Mouse (Mus musculus): Measurements from ENCODE around the gene Adcyap1. TPM values are rescaled to one million over a fixed set of nuclear protein-coding genes. Genes with fewer than 3 reads are reported as not detected.
A peak's percentile ranks its signal among the peaks of the same experiment; 100 is the strongest.

The Adcyap1 gene
- 1.4 and 1.5 TPM in 2 replicates for polyA plus RNA-seq (2015; fragmentation: Nextera tagmentation; extraction: Ambion mirVana)

DNA sequence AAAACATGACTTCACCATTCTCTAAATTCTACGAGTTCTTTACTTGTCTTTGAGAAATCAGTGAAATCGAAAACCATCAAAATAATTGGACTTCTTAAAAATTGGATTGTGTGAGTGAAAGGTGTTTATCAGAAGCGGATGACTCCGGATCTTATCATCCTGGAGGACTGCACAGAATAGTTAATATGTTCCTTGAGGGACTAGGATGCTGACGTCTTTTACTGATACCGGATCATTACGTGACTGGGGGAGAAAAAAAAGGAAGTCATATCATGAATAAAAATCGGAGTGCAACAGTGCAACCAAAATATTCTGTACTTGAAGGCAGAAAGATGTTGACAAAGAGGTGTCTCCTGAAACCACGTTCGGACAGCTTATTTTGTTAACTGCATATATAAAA is at the start of gene Adcyap1:
Gene Adcyap1, plus strand, starts transcription at position 301 of the 400 bp plus-strand sequence.
- Histone ChIP-seq H3K9me3 (no peaks in the 10 kb centered on the region), H3K9ac (no peak within 1 kb of the TSS), H3K4me1 (peaks cover 28% of the 10 kb centered on the region), H3K4me2 (no peak within 1 kb of the TSS), H3K27ac (no peak within 1 kb of the TSS), H3K36me3 (no peaks in the 10 kb centered on the region), H3K27me3 (peaks cover 68% of the 10 kb centered on the region), H3K4me3 (no peak within 1 kb of the TSS)
- WGBS: 27% methylated on average over 10 of the region's 10 CpGs
- no peak for ATAC-seq (ENCODE audit: insufficient number of reproducible peaks, low FRiP score, low TSS enrichment, low read depth)

DNA sequence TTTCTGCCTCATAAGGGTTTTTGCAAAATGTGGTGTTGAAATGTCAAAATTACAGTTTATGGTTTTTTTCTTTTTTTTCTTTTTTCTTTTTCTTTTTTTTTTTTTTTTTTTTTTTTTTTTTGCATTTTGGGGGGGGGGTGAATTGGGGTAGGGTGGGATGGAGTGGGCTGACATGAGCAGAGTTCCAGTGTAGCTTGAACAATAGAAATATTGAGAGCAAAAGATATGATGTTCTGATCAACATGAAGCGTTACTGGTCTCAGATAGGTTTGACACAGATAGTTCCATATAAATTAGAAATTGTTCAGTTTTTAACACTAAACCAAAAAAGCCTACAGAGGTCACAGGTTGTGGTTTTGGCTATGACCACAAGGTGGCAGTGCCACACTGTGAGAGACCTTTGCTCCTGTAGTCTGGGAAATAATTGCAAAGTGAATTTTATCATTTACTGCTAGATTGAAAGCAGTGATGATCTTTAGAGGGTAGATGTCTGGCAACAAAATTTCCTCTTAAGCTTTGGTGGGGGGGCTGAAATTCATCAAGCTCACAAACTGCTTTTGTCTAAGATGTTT is 40.5 kb upstream of the Adcyap1 start:
- H3K36me3 ChIP-seq: no peaks in the 10 kb centered on the region
- H3K9ac ChIP-seq: no peak overlapping the region
- WGBS: 17% methylated on average over 1 of the region's 1 CpGs
- H3K9me3 ChIP-seq: no peaks in the 10 kb centered on the region
- ATAC-seq (ENCODE audit: insufficient number of reproducible peaks, low FRiP score, low TSS enrichment, low read depth): no peak
- H3K4me2 ChIP-seq: no peak overlapping the region
- H3K27me3 ChIP-seq: no peaks in the 10 kb centered on the region
- H3K4me3 ChIP-seq: no peak overlapping the region
- H3K27ac ChIP-seq: no peak overlapping the region
- H3K4me1 ChIP-seq: no peaks in the 10 kb centered on the region

DNA sequence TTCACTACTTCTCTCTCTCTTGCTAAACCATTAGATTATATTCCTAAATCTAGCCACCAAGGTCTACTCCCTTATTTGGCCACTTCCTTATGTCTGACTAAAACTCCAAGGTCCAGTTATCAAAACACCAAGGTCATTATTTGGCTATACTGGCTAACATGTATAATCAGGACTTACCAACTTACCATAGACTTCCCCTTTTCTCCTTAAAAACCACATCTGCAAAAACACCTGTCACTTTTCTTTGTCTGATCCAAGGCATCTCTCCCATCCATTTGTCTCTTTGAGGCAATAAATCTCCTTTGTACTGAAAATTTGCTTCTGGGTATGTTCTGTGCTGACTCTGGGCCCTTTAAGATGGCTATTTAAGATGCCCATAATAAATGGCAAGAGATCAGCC is 29.2 kb upstream of the Adcyap1 start:
- H3K27me3 ChIP-seq: no peaks in the 10 kb centered on the region
- no peaks in the 10 kb centered on the region for H3K9me3 ChIP-seq
- no peak overlapping the region for H3K4me3 ChIP-seq
- ATAC-seq (ENCODE audit: insufficient number of reproducible peaks, low FRiP score, low TSS enrichment, low read depth): no peak
- H3K36me3 ChIP-seq: no peaks in the 10 kb centered on the region
- no peak overlapping the region for H3K27ac ChIP-seq
- no peaks in the 10 kb centered on the region for H3K4me1 ChIP-seq
- H3K9ac ChIP-seq: no peak overlapping the region
- H3K4me2 ChIP-seq: no peak overlapping the region

DNA sequence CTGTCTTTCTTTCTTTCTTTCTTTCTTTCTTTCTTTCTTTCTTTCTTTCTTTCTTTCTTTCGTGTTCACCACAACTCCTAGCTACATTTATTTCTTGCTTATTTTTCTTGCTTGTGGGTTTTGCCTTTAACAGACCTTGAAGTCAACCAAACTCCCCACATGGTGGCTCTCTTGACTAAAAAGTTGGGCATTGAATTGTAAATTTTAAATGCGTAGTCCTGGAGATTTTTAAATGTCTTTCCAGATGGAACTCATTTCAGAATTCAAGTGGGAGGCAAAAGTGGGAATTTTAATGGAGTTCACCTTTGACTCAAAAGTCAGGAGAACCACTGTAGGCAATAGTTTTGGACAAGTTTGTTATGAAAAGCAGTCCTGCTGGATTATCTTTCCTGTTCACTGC is 2.0 kb upstream of the Adcyap1 start:
- no peak overlapping the region for H3K9ac ChIP-seq
- peaks cover 14% of the 10 kb centered on the region for H3K4me1 ChIP-seq
- H3K27ac ChIP-seq: no peak overlapping the region
- no peaks in the 10 kb centered on the region for H3K9me3 ChIP-seq
- WGBS: 32% methylated on average over 2 of the region's 2 CpGs
- no peaks in the 10 kb centered on the region for H3K36me3 ChIP-seq
- H3K27me3 ChIP-seq: peaks cover 49% of the 10 kb centered on the region
- ATAC-seq (ENCODE audit: insufficient number of reproducible peaks, low FRiP score, low TSS enrichment, low read depth): no peak
- no peak overlapping the region for H3K4me2 ChIP-seq
- no peak overlapping the region for H3K4me3 ChIP-seq

DNA sequence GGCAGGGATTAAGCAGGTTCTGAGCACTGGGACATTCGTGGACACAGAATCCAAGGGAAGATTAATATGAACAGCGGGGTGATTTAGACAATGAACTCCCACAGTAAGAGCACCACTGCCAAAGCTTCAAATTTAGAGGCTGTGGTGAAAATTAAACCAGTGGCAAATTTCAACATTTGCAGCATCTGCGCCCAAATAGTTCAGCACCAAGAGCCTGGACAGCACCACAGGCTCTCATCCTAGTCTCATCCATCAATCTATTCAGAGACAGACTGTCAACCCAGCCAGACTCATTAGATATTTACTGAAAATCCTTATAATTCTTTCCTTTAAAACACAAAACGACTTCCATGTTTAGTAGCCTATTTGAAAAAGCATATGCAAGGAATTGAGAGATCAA is 604 bp upstream of the Adcyap1 start:
- no peaks in the 10 kb centered on the region for H3K9me3 ChIP-seq
- no peak overlapping the region for H3K4me3 ChIP-seq
- no peak overlapping the region for H3K4me2 ChIP-seq
- H3K27ac ChIP-seq: no peak overlapping the region
- no peak for ATAC-seq (ENCODE audit: insufficient number of reproducible peaks, low FRiP score, low TSS enrichment, low read depth)
- H3K4me1 ChIP-seq: peaks cover 26% of the 10 kb centered on the region
- peaks cover 63% of the 10 kb centered on the region for H3K27me3 ChIP-seq
- WGBS: 12% methylated on average over 4 of the region's 4 CpGs
- H3K9ac ChIP-seq: no peak overlapping the region
- no peaks in the 10 kb centered on the region for H3K36me3 ChIP-seq

DNA sequence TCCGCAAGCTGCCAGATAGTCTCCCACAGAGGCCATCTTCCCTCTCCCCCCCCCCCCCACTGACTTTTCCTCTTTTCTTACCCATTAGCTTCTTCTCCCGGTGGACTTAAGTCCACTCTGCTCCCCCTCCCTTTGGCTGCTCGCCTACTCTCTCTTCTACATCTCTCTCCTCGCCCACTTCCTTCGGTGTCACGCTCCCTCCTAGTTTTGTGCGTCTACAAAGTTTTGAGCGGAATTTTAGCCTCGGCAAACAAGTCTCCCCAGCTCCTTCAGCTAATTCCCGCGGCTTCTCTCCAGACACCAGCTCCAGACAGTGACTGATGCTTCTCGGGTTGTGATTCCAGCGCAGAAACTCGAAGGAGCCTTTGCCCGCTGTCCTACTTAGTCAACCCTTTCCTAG is 401 bp downstream of the Adcyap1 start:
- H3K27ac ChIP-seq: no peak overlapping the region
- no peaks in the 10 kb centered on the region for H3K36me3 ChIP-seq
- 1% methylated on average over 15 of the region's 15 CpGs for WGBS
- peaks cover 31% of the 10 kb centered on the region for H3K4me1 ChIP-seq
- peaks cover 70% of the 10 kb centered on the region for H3K27me3 ChIP-seq
- H3K9ac ChIP-seq: no peak overlapping the region
- no peak overlapping the region for H3K4me3 ChIP-seq
- no peaks in the 10 kb centered on the region for H3K9me3 ChIP-seq
- no peak overlapping the region for H3K4me2 ChIP-seq
- no peak for ATAC-seq (ENCODE audit: insufficient number of reproducible peaks, low FRiP score, low TSS enrichment, low read depth)

DNA sequence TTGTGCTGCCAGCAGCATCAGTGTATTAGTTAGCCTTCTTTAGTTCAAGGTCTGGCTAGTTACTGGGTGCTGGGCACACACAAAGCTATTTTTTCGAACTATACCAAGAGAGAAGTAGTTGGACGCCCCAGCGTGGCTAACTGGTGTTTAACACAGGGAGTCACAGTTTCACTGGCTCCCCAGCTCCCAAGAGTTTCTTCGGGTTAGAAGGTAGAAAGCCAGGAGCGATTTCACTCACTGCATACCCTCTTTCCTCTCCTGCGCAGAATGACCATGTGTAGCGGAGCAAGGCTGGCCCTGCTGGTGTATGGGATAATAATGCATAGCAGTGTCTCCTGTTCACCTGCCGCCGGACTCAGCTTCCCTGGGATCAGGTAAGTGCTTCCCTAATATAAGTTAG is 930 bp downstream of the Adcyap1 start:
- WGBS: 3% methylated on average over 9 of the region's 9 CpGs

DNA sequence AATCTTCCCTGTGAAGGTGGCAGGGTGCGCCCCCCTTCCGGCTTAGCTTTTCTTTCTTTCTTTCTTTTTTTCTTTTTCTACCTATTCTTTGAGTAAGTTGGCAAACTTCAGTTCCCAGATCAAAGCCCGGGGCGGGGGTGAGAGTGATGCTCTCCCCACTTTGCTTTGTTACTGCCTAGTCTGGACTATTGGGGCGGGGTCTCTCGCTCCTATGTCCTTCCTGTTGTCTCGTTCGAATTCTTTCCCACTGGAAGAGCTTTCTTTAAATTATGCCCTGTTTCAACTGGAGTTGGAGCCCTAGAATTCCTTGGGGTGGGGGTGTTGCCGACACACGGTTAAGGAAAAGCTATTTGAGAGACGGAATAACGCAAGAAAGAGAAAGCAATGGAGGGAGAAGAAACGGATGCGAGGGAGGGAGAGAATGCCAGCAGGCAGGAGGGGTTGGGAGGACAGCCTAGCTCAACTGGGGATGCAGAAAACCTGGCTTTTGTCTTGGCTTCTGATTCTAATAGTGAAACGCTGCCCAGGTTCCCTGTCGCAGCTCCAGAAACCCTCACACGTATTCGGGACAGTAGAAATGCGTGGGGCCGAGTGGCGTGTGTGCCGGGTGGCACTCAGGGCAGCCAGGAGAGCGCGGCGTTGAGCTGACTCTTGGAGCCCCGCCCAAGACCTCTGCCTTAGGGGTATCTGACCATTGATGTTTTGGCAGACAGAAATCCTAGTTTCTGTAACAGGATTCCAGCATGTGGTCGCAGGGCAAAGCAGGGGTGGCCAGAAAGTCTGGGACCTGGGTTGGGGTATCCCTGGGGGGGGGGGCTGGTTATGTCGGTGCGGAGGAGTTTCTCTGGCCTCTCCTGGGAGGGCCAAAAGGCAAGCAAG is 1.8 kb downstream of the Adcyap1 start:
- peaks cover 79% of the 10 kb centered on the region for H3K27me3 ChIP-seq
- H3K27ac ChIP-seq: no peak overlapping the region
- H3K4me2 ChIP-seq: peak overlapping the region; percentile 66
- no peak overlapping the region for H3K9ac ChIP-seq
- peak overlapping the region; percentile 38 for H3K4me3 ChIP-seq
- ATAC-seq (ENCODE audit: insufficient number of reproducible peaks, low FRiP score, low TSS enrichment, low read depth): no peak
- H3K9me3 ChIP-seq: no peaks in the 10 kb centered on the region
- peaks cover 31% of the 10 kb centered on the region for H3K4me1 ChIP-seq
- no peaks in the 10 kb centered on the region for H3K36me3 ChIP-seq
- WGBS: under 1% methylated on average over 29 of the region's 29 CpGs

More for the DNA sequence above, 930 bp downstream of the Adcyap1 start:
- H3K9ac ChIP-seq: no peak overlapping the region
- no peak overlapping the region for H3K4me2 ChIP-seq
- H3K27me3 ChIP-seq: peaks cover 75% of the 10 kb centered on the region
- H3K27ac ChIP-seq: no peak overlapping the region
- H3K9me3 ChIP-seq: no peaks in the 10 kb centered on the region
- no peak overlapping the region for H3K4me3 ChIP-seq
- ATAC-seq (ENCODE audit: insufficient number of reproducible peaks, low FRiP score, low TSS enrichment, low read depth): no peak
- no peaks in the 10 kb centered on the region for H3K36me3 ChIP-seq
- H3K4me1 ChIP-seq: peaks cover 31% of the 10 kb centered on the region

DNA sequence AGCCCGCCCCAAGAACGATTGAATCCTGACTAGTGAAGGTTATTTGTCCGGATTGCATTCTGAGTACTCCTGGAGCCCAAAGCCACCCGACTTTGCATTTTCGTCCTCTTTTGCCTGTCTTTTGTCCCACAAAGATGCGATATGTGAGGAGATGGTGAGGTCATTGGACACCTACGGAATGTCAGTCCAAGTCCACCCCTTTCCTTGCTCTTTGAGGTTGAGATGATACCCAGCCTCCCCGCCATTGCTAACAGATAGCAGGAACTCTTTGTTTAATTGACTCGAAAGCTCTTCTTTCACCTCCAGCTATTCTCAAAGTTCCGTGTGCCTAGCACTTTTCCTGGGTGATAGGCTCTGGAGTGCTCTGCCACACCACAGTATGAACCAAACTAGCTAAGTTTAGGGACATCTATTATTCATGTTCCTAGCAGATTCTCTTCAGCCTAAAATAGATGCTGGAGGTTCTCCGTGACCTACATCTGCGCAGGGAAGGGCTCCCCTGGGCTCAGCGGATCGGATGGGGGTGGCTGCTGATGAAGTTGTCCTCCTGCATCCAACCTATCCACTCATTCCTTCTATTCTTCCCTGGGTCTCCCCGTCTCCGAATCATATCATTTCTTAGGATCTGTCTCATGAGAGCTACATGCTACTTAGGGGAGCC is 2.6 kb downstream of the Adcyap1 start:
- H3K36me3 ChIP-seq: no peaks in the 10 kb centered on the region
- H3K9ac ChIP-seq: no peak overlapping the region
- no peak overlapping the region for H3K27ac ChIP-seq
- H3K4me2 ChIP-seq: peak overlapping the region; percentile 66
- ATAC-seq (ENCODE audit: insufficient number of reproducible peaks, low FRiP score, low TSS enrichment, low read depth): no peak
- WGBS: 2% methylated on average over 16 of the region's 16 CpGs
- H3K4me3 ChIP-seq: peak overlapping the region; percentile 38
- H3K27me3 ChIP-seq: peaks cover 76% of the 10 kb centered on the region
- H3K9me3 ChIP-seq: no peaks in the 10 kb centered on the region
- H3K4me1 ChIP-seq: peaks cover 31% of the 10 kb centered on the region

DNA sequence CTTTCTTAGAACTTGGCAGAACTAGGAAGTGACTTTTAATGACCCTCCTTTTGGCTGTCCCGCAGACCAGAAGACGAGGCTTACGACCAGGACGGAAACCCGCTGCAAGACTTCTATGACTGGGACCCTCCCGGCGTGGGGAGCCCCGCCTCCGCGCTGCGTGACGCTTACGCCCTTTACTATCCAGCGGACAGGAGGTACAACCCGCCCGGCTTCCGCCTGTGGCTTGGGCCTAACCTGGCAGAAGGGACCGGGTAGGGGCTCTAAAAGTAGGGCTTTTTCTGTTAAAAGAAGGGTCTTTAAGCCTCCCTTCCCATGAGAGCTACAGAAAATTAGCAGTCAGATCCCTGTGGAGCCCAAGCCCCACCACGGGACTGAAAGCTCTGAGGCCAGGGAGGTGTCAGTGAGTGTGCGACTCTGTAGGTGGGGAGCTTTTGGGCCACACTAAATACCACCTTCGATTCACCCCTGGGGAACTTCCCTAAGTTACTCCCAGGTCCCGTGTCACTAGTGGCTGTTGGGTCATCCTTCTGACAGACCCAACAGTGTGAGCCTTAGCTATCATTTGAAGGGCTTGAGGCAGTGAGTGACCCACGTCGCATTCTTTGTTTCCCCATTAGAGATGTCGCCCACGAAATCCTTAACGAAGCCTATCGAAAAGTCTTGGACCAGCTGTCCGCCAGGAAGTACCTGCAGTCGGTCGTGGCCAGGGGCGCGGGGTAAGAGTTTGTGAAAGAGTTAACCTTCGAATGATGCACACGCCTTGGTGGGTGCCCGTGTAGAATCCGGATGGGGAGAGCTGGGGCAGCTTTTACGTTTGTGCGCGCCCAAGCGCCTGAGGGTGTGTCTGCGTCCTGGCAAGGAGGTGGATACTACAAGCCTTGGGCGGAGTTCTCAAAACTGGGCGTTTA is 3.6 kb downstream of the Adcyap1 start:
- Histone ChIP-seq H3K4me3 (peak overlapping the region; percentile 38), H3K9me3 (no peaks in the 10 kb centered on the region), H3K9ac (no peak overlapping the region), H3K4me1 (peaks cover 31% of the 10 kb centered on the region), H3K27me3 (peaks cover 76% of the 10 kb centered on the region), H3K27ac (no peak overlapping the region), H3K36me3 (no peaks in the 10 kb centered on the region), H3K4me2 (peak overlapping the region; percentile 66)
- under 1% methylated on average over 44 of the region's 44 CpGs for WGBS
- ATAC-seq (ENCODE audit: insufficient number of reproducible peaks, low FRiP score, low TSS enrichment, low read depth): no peak
